Mouse (Mus musculus): Measurements from ENCODE around the gene Rgl2.
"Not testable (repeated sequence)": the region's sequence is repeated elsewhere in the genome, so short reads cannot be mapped to it uniquely, and the experiment has no call there.

Gene Rgl2

GRCm38 (mm10) chr17:33929371-33930279 is at the start of gene Rgl2:
Gene Rgl2, plus strand, starts transcription at chr17:33929543.
- DNase-seq (ENCODE audit: extremely low read depth, low read depth): peak; percentile 70

GRCm38 (mm10) chr17:33884320-33884719 is 45.0 kb upstream of the Rgl2 start:
- not testable (repeated sequence) for DNase-seq (ENCODE audit: extremely low read depth, low read depth)

GRCm38 (mm10) chr17:33887802-33888201 is 41.5 kb upstream of the Rgl2 start:
- not testable (repeated sequence) for DNase-seq (ENCODE audit: extremely low read depth, low read depth)

GRCm38 (mm10) chr17:33888230-33888629 is 41.1 kb upstream of the Rgl2 start:
- not testable (repeated sequence) for DNase-seq (ENCODE audit: extremely low read depth, low read depth)

- not testable (repeated sequence) for DNase-seq (ENCODE audit: extremely low read depth, low read depth)
These were observed 39.3 kb upstream of the Rgl2 start for GRCm38 (mm10) chr17:33889941-33890532.

GRCm38 (mm10) chr17:33890533-33891059 is 38.7 kb upstream of the Rgl2 start, which contains the start of gene Kifc1:
Gene Kifc1, minus strand, starts transcription at chr17:33890661.
- peak; percentile 95 for DNase-seq (ENCODE audit: extremely low read depth, low read depth)

GRCm38 (mm10) chr17:33891357-33891756 is 38.0 kb upstream of the Rgl2 start:
- DNase-seq (ENCODE audit: extremely low read depth, low read depth): no peak

- DNase-seq (ENCODE audit: extremely low read depth, low read depth): not testable (repeated sequence)
These were observed 37.5 kb upstream of the Rgl2 start for GRCm38 (mm10) chr17:33891892-33892291.

GRCm38 (mm10) chr17:33892429-33892828 is 36.9 kb upstream of the Rgl2 start:
- DNase-seq (ENCODE audit: extremely low read depth, low read depth): no peak

GRCm38 (mm10) chr17:33893011-33893410 is 36.3 kb upstream of the Rgl2 start:
- DNase-seq (ENCODE audit: extremely low read depth, low read depth): not testable (repeated sequence)

- DNase-seq (ENCODE audit: extremely low read depth, low read depth): peak; percentile 70
These were observed 32.1 kb upstream of the Rgl2 start for GRCm38 (mm10) chr17:33897114-33897794.

- DNase-seq (ENCODE audit: extremely low read depth, low read depth): not testable (repeated sequence)
These were observed 31.1 kb upstream of the Rgl2 start for GRCm38 (mm10) chr17:33898193-33898592.

GRCm38 (mm10) chr17:33899642-33900041 is 29.7 kb upstream of the Rgl2 start:
- DNase-seq (ENCODE audit: extremely low read depth, low read depth): no peak

- DNase-seq (ENCODE audit: extremely low read depth, low read depth): no peak
These were observed 28.9 kb upstream of the Rgl2 start for GRCm38 (mm10) chr17:33900281-33900988.

- no peak for DNase-seq (ENCODE audit: extremely low read depth, low read depth)
These were observed 28.4 kb upstream of the Rgl2 start for GRCm38 (mm10) chr17:33900989-33901314.

- DNase-seq (ENCODE audit: extremely low read depth, low read depth): no peak
These were observed 27.7 kb upstream of the Rgl2 start for GRCm38 (mm10) chr17:33901653-33902052.

- no peak for DNase-seq (ENCODE audit: extremely low read depth, low read depth)
These were observed 27.3 kb upstream of the Rgl2 start for GRCm38 (mm10) chr17:33902079-33902478.

- DNase-seq (ENCODE audit: extremely low read depth, low read depth): no peak
These were observed 26.9 kb upstream of the Rgl2 start for GRCm38 (mm10) chr17:33902491-33902890.

- DNase-seq (ENCODE audit: extremely low read depth, low read depth): not testable (repeated sequence)
These were observed 25.3 kb upstream of the Rgl2 start for GRCm38 (mm10) chr17:33903911-33904651.

- DNase-seq (ENCODE audit: extremely low read depth, low read depth): not testable (repeated sequence)
These were observed 24.5 kb upstream of the Rgl2 start, which contains the start of gene Platr17 for GRCm38 (mm10) chr17:33904835-33905234. Gene Platr17, plus strand, starts transcription at chr17:33905135.
